Mouse (Mus musculus): ENCODE measurements around the gene Cpt1c. TPM values are rescaled to one million over a fixed set of nuclear protein-coding genes. Genes with fewer than 3 reads are reported as not detected.
"Not testable (repeated sequence)": the region's sequence is repeated elsewhere in the genome, so short reads cannot be mapped to it uniquely, and the experiment has no call there.

Cpt1c gene
- polyA plus RNA-seq (2015; fragmentation: Nextera tagmentation; extraction: Ambion mirVana) = 22.4 and 23.8 TPM in 2 replicates

- Histone ChIP-seq H3K36me3 (ENCODE audit: insufficient read depth, low read length) (peaks cover 34% of the 10 kb centered on the region), H3K9me3 (ENCODE audit: low read length) (no peaks in the 10 kb centered on the region), H3K27ac (ENCODE audit: low read length) (peak within 1 kb of the TSS; percentile 86), H3K9ac (replicated peaks; ENCODE audit: low read length) (peak within 1 kb of the TSS; percentile 69), H3K4me2 (replicated peaks; ENCODE audit: low read depth, low read length) (peak within 1 kb of the TSS; percentile 76), H3K4me1 (ENCODE audit: insufficient read depth, low read length) (peaks cover 23% of the 10 kb centered on the region), H3K27me3 (ENCODE audit: insufficient read depth, low read length) (no peaks in the 10 kb centered on the region), H3K4me3 (ENCODE audit: low read length) (peak within 1 kb of the TSS; percentile 57)
- WGBS = 2% methylated on average over 22 of the region's 22 CpGs
- ATAC-seq (ENCODE audit: low FRiP score, low TSS enrichment) = peak; percentile 10; the same call in 1 of the 2 replicates
Measured at GRCm38 (mm10) chr7:44974383-44975116, at the start of gene Cpt1c. Cpt1c (minus strand) TSS chr7:44974851.

GRCm38 (mm10) chr7:45023711-45024110 is 49.1 kb upstream of the Cpt1c start:
- peaks cover 20% of the 10 kb centered on the region for H3K36me3 ChIP-seq (ENCODE audit: insufficient read depth, low read length)
- H3K4me1 ChIP-seq (ENCODE audit: insufficient read depth, low read length); H3K9ac ChIP-seq (replicated peaks; ENCODE audit: low read length); H3K27ac ChIP-seq (ENCODE audit: low read length); H3K9me3 ChIP-seq (ENCODE audit: low read length); H3K27me3 ChIP-seq (ENCODE audit: insufficient read depth, low read length); H3K4me2 ChIP-seq (replicated peaks; ENCODE audit: low read depth, low read length); H3K4me3 ChIP-seq (ENCODE audit: low read length); ATAC-seq (ENCODE audit: low FRiP score, low TSS enrichment): not testable (repeated sequence)
- 74% methylated on average over 5 of the region's 5 CpGs for WGBS

DNA sequence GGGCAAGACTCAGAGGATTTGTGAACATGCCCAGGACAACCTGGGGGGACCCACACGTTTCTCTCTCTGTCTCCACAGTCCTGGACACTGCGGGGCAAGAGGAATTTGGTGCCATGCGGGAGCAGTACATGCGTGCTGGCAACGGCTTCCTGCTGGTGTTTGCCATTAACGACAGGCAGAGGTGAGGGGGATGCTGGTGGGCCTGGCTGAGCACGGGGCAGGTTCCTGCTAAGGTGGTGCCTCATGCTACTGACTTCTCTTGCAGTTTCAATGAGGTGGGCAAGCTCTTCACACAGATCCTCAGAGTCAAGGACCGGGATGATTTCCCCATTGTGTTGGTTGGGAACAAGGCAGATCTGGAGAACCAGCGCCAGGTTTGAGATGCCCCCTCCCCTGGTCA is 45.6 kb upstream of the Cpt1c start:
- no peak overlapping the region for H3K27ac ChIP-seq (ENCODE audit: low read length)
- no peaks in the 10 kb centered on the region for H3K27me3 ChIP-seq (ENCODE audit: insufficient read depth, low read length)
- H3K4me2 ChIP-seq (replicated peaks; ENCODE audit: low read depth, low read length) = no peak overlapping the region
- 0 out of 2 replicates have a peak overlapping the region, but pooled peaks have one; percentile 31 for H3K9ac ChIP-seq (replicated peaks; ENCODE audit: low read length)
- H3K36me3 ChIP-seq (ENCODE audit: insufficient read depth, low read length) = no peaks in the 10 kb centered on the region
- no peaks in the 10 kb centered on the region for H3K9me3 ChIP-seq (ENCODE audit: low read length)
- H3K4me1 ChIP-seq (ENCODE audit: insufficient read depth, low read length) = peaks cover 14% of the 10 kb centered on the region; the same call in 1 of the 2 replicates
- ATAC-seq (ENCODE audit: low FRiP score, low TSS enrichment) = no peak
- no peak overlapping the region for H3K4me3 ChIP-seq (ENCODE audit: low read length)
- 68% methylated on average over 9 of the region's 9 CpGs for WGBS

DNA sequence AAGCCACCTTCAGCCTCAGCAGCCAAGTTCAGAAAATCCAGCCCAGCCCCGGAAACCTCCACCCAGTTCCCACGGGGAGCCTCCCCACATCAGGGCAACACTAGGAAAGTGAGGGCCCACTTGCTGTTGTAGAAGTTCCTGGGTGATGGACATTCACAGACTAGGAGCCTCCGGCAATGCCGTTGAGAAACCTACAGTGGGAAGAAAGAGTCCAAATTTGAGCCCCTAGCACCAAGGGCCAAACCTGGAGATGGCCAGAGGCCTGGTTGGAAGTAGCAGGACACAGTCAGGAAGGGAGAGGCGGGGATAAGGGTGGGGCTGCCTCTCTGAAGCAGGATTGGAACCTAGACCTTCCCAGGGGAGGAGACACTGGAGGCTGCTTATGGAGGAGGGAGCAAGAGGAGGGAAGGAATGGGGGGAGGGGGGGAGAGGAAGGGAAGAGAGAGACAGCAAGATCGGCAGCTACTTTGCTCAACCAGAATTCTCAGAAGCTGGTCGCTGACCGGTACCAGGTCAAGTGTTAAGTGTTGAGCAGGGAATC is 44.5 kb upstream of the Cpt1c start:
- Histone ChIP-seq H3K4me1 (ENCODE audit: insufficient read depth, low read length) (peaks cover 21% of the 10 kb centered on the region), H3K27ac (ENCODE audit: low read length) (peak overlapping the region; percentile 89; the same call in 1 of the 2 replicates), H3K36me3 (ENCODE audit: insufficient read depth, low read length) (no peaks in the 10 kb centered on the region), H3K9me3 (ENCODE audit: low read length) (no peaks in the 10 kb centered on the region), H3K27me3 (ENCODE audit: insufficient read depth, low read length) (no peaks in the 10 kb centered on the region), H3K9ac (replicated peaks; ENCODE audit: low read length) (peak overlapping the region; percentile 18), H3K4me3 (ENCODE audit: low read length) (peak overlapping the region; percentile 96), H3K4me2 (replicated peaks; ENCODE audit: low read depth, low read length) (peak overlapping the region; percentile 89)
- WGBS = 22% methylated on average over 8 of the region's 8 CpGs
- no peak for ATAC-seq (ENCODE audit: low FRiP score, low TSS enrichment)

GRCm38 (mm10) chr7:45017242-45018061 is 42.8 kb upstream of the Cpt1c start, which contains the start of gene Rras:
Rras (plus strand) TSS chr7:45017961.
- peaks cover 21% of the 10 kb centered on the region for H3K4me1 ChIP-seq (ENCODE audit: insufficient read depth, low read length)
- H3K4me2 ChIP-seq (replicated peaks; ENCODE audit: low read depth, low read length) = peak within 1 kb of the TSS; percentile 89
- H3K4me3 ChIP-seq (ENCODE audit: low read length) = peak within 1 kb of the TSS; percentile 96
- H3K27ac ChIP-seq (ENCODE audit: low read length) = peak within 1 kb of the TSS; percentile 100
- no peaks in the 10 kb centered on the region for H3K9me3 ChIP-seq (ENCODE audit: low read length)
- under 1% methylated on average over 36 of the region's 36 CpGs for WGBS
- peak; percentile 95 for ATAC-seq (ENCODE audit: low FRiP score, low TSS enrichment)
- no peaks in the 10 kb centered on the region for H3K27me3 ChIP-seq (ENCODE audit: insufficient read depth, low read length)
- peak within 1 kb of the TSS; percentile 79 for H3K9ac ChIP-seq (replicated peaks; ENCODE audit: low read length)
- peaks cover 3% of the 10 kb centered on the region for H3K36me3 ChIP-seq (ENCODE audit: insufficient read depth, low read length)

- Histone ChIP-seq H3K4me2 (replicated peaks; ENCODE audit: low read depth, low read length) (peak overlapping the region; percentile 89), H3K9ac (replicated peaks; ENCODE audit: low read length) (peak overlapping the region; percentile 79), H3K4me1 (ENCODE audit: insufficient read depth, low read length) (peaks cover 21% of the 10 kb centered on the region), H3K27me3 (ENCODE audit: insufficient read depth, low read length) (no peaks in the 10 kb centered on the region), H3K36me3 (ENCODE audit: insufficient read depth, low read length) (peaks cover 10% of the 10 kb centered on the region), H3K27ac (ENCODE audit: low read length) (peak overlapping the region; percentile 100), H3K9me3 (ENCODE audit: low read length) (no peaks in the 10 kb centered on the region), H3K4me3 (ENCODE audit: low read length) (peak overlapping the region; percentile 96)
- WGBS = 4% methylated on average over 4 of the region's 4 CpGs
- ATAC-seq (ENCODE audit: low FRiP score, low TSS enrichment) = no peak
Measured at GRCm38 (mm10) chr7:45016761-45017160, 42.1 kb upstream of the Cpt1c start.

GRCm38 (mm10) chr7:45015957-45016612 is 41.4 kb upstream of the Cpt1c start, which contains the start of gene Scaf1:
Scaf1 (minus strand) TSS chr7:45016363.
- H3K9me3 ChIP-seq (ENCODE audit: low read length) = no peaks in the 10 kb centered on the region
- H3K4me1 ChIP-seq (ENCODE audit: insufficient read depth, low read length) = peaks cover 21% of the 10 kb centered on the region
- H3K36me3 ChIP-seq (ENCODE audit: insufficient read depth, low read length) = peaks cover 15% of the 10 kb centered on the region
- WGBS = under 1% methylated on average over 69 of the region's 69 CpGs
- peak within 1 kb of the TSS; percentile 96 for H3K4me3 ChIP-seq (ENCODE audit: low read length)
- H3K27ac ChIP-seq (ENCODE audit: low read length) = peak within 1 kb of the TSS; percentile 100
- H3K9ac ChIP-seq (replicated peaks; ENCODE audit: low read length) = peak within 1 kb of the TSS; percentile 98
- H3K4me2 ChIP-seq (replicated peaks; ENCODE audit: low read depth, low read length) = peak within 1 kb of the TSS; percentile 93
- peak; percentile 88 for ATAC-seq (ENCODE audit: low FRiP score, low TSS enrichment)
- H3K27me3 ChIP-seq (ENCODE audit: insufficient read depth, low read length) = no peaks in the 10 kb centered on the region

DNA sequence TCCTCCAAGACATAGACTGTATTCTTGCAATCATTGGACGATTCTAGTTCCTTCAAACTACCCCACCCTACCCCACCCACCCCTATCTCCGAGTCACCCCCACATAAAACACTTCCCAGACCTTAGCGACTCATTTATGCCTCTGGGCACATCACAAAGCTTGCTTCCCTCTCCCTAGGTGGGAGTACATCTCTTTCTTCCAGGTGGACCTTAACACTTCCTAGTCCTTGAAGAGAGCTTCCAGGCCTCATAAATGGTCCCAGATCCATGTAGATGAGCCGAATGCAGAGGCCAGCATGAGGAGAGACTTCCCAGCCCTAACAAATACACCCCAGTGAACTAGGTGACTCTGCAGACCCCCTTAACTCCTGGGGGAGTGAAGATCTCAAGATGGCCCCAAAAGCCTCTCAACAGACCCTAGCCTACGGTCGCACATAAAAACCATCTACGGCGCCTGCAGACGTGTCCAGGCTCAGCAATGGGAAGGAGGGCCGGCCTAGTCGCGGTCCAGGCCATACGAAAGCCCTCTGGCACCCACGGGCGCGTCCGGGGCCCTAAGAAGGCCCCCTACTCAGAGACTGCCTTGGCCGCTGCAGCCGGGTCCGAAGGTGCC is 40.8 kb upstream of the Cpt1c start:
- peaks cover 21% of the 10 kb centered on the region for H3K4me1 ChIP-seq (ENCODE audit: insufficient read depth, low read length)
- no peak for ATAC-seq (ENCODE audit: low FRiP score, low TSS enrichment)
- H3K27ac ChIP-seq (ENCODE audit: low read length) = peak overlapping the region; percentile 91
- H3K9ac ChIP-seq (replicated peaks; ENCODE audit: low read length) = peak overlapping the region; percentile 98
- H3K27me3 ChIP-seq (ENCODE audit: insufficient read depth, low read length) = no peaks in the 10 kb centered on the region
- H3K9me3 ChIP-seq (ENCODE audit: low read length) = no peaks in the 10 kb centered on the region
- peak overlapping the region; percentile 93 for H3K4me2 ChIP-seq (replicated peaks; ENCODE audit: low read depth, low read length)
- H3K4me3 ChIP-seq (ENCODE audit: low read length) = peak overlapping the region; percentile 96
- H3K36me3 ChIP-seq (ENCODE audit: insufficient read depth, low read length) = peaks cover 21% of the 10 kb centered on the region
- WGBS = under 1% methylated on average over 20 of the region's 20 CpGs

DNA sequence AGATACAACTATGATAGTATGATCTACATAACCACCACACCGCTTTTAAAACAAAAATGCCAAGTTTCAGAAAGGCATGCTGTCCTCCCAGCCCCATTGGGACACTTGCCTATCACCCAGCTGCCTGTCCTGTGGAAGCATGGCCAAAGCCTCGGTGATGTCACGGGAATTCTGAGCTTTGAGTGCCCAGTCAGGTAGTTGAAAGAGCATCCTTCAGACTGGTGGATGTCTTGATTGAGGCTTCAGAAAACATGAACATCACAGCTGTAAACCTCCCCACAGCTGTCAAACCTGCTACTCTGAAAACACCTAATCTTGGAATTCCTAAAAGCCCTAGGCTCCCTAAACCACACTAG is 39.4 kb upstream of the Cpt1c start:
- H3K9me3 ChIP-seq (ENCODE audit: low read length) = no peaks in the 10 kb centered on the region
- no peak for ATAC-seq (ENCODE audit: low FRiP score, low TSS enrichment)
- peaks cover 17% of the 10 kb centered on the region for H3K4me1 ChIP-seq (ENCODE audit: insufficient read depth, low read length)
- H3K27me3 ChIP-seq (ENCODE audit: insufficient read depth, low read length) = no peaks in the 10 kb centered on the region
- no peak overlapping the region for H3K4me2 ChIP-seq (replicated peaks; ENCODE audit: low read depth, low read length)
- no peak overlapping the region for H3K27ac ChIP-seq (ENCODE audit: low read length)
- H3K4me3 ChIP-seq (ENCODE audit: low read length) = no peak overlapping the region
- peaks cover 35% of the 10 kb centered on the region for H3K36me3 ChIP-seq (ENCODE audit: insufficient read depth, low read length)
- WGBS = 97% methylated on average over 3 of the region's 3 CpGs
- no peak overlapping the region; the same call in none of the 2 replicates for H3K9ac ChIP-seq (replicated peaks; ENCODE audit: low read length)
